Mouse (Mus musculus) limb, embryonic 12.5 days (tissue): ENCODE data around the gene Rhbdl1. TPM values are rescaled to one million over a fixed set of nuclear protein-coding genes. Genes with fewer than 3 reads are reported as not detected.

Source experiments
- ATAC-seq: fragments of 200-750 bp; cut with Nextera tagmentation; 2 replicates; pipeline ENCODE4 v1.8.0; 2017; ENCODE audit warnings: low read depth, moderate TSS enrichment; ENCODE audit not compliant: insufficient number of reproducible peaks, insufficient read depth, low FRiP score, low TSS enrichment
- H3K27ac ChIP-seq: fragments of 300-500 bp; sonication (generic); 2 replicates; pipeline ENCODE4 v1.5.1; 2016; ENCODE audit warnings: mild to moderate bottlenecking, moderate library complexity
- H3K27me3 ChIP-seq: fragments of 300-500 bp; sonication (generic); 2 replicates; pipeline ENCODE4 v1.6.1; 2016; ENCODE audit warnings: mild to moderate bottlenecking, moderate library complexity
- H3K36me3 ChIP-seq: fragments of 300-500 bp; sonication (generic); 2 replicates; pipeline ENCODE4 v1.6.1; 2016; ENCODE audit warnings: mild to moderate bottlenecking, moderate library complexity
- H3K4me1 ChIP-seq: fragments of 300-500 bp; sonication (generic); replicated peaks from 2 replicates; pipeline ENCODE4 v1.6.1; 2016
- H3K4me2 ChIP-seq: fragments of 300-500 bp; sonication (generic); 2 replicates; pipeline ENCODE4 v1.6.1; 2016; ENCODE audit warnings: mild to moderate bottlenecking, moderate library complexity
- H3K4me3 ChIP-seq: fragments of 300-500 bp; sonication (generic); replicated peaks from 2 replicates; pipeline ENCODE4 v1.5.1; 2016; ENCODE audit warnings: mild to moderate bottlenecking
- H3K9ac ChIP-seq: fragments of 300-500 bp; sonication (generic); replicated peaks from 2 replicates; pipeline ENCODE4 v1.6.1; 2016; ENCODE audit warnings: mild to moderate bottlenecking, moderate library complexity
- H3K9me3 ChIP-seq: fragments of 300-500 bp; sonication (generic); 2 replicates; pipeline ENCODE4 v1.6.1; 2016; ENCODE audit warnings: mild to moderate bottlenecking, moderate library complexity
- WGBS: fragments of 180-500 bp; shearing (Covaris S2); methylation state at CpG from one replicate; pipeline ENCODE4 v1.1.7; 2016; 5-methylcytosine and 5-hydroxymethylcytosine counted together
- microRNA-seq: library from miRNA; unstranded; fragments of <30 nt; microRNA quantifications from one replicate; pipeline ENCODE4, GENCODE M21; 2017
- polyA plus RNA-seq: library from polyadenylated mRNA; unstranded; fragments of >200 nt; fragmentation: Nextera tagmentation; extraction: Ambion mirVana; gene quantifications from 2 replicates; pipeline ENCODE4 v1.2.1, GENCODE M21; 2016

Gene Rhbdl1
- polyA plus RNA-seq, 1 experiment from 2014 or later: 1.4 TPM

DNA sequence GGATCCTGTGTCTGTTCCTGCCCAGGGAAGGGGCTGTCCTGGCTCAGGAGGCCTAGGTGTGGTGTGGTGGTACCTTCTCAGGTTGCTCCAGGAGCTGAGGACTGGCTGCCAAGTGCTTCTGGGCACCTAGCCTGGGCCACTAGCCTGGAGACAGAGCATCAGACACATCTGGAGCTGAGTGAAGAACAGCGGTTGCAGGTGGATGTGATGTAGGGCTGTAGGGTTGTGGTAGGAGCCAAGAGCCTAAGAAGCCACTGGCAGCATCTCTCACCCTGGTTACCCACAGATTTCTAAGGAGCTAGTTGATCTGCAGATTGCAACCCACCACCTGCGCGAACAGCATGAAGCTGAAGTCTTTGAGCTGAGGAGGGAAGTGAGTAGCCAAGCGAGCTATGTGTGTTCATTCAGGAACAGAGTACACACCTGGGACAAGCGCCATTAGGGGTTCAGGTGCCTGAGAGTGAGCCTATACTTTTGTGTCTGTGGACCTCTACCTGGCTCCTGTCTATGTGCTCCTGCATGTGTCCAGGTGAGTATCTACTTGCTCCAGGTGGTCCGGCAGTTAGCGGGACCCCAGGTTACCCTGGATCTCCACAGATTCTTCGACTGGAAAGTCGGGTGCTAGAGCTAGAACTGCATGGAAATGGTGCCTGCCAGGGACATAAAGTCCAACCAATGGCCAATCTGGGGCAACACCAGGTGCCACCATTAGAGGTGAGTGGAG lies 50.2 kb downstream of the Rhbdl1 start:
- no peak overlapping the region for H3K4me3 ChIP-seq

DNA sequence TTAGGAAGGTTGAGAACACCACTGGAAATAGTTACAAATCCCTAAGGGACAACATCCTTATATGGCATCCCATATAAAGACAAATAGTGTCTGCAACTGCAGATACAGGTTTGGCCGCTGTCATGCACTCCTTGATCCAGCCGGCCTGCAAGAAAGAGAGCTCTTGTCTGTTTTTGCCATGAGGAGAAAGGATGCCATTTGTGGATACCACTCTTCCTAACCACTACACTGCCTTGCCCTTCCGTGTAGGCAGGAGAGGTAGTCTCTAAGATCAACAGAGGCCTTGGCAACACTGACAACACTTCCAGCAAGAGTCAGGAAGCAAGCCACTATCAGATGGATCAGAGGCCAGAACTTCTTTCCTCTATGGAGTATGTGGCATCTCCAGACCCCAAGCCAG lies 50.8 kb downstream of the Rhbdl1 start, which contains the start of gene Ccdc78:
Ccdc78 (plus strand) TSS at position 301 of the 400 bp plus-strand sequence.
- 85% methylated on average over 3 of the region's 3 CpGs for WGBS
- H3K4me1 ChIP-seq: peaks cover 32% of the 10 kb centered on the region
- H3K36me3 ChIP-seq: peaks cover 63% of the 10 kb centered on the region
- H3K9ac ChIP-seq: peak within 1 kb of the TSS; percentile 78
- H3K27me3 ChIP-seq: no peaks in the 10 kb centered on the region
- H3K9me3 ChIP-seq: no peaks in the 10 kb centered on the region
- ATAC-seq: no peak
- H3K27ac ChIP-seq: peak within 1 kb of the TSS; percentile 95
- peak within 1 kb of the TSS; percentile 82 for H3K4me2 ChIP-seq
- H3K4me3 ChIP-seq: peak within 1 kb of the TSS; percentile 64

More for the DNA sequence above, 50.2 kb downstream of the Rhbdl1 start:
- Histone ChIP-seq H3K36me3 (peaks cover 56% of the 10 kb centered on the region), H3K27me3 (no peaks in the 10 kb centered on the region), H3K4me1 (peaks cover 36% of the 10 kb centered on the region), H3K9ac (no peak overlapping the region), H3K4me2 (no peak overlapping the region), H3K27ac (no peak overlapping the region), H3K9me3 (no peaks in the 10 kb centered on the region)
- no peak for ATAC-seq
- 87% methylated on average over 9 of the region's 9 CpGs for WGBS

DNA sequence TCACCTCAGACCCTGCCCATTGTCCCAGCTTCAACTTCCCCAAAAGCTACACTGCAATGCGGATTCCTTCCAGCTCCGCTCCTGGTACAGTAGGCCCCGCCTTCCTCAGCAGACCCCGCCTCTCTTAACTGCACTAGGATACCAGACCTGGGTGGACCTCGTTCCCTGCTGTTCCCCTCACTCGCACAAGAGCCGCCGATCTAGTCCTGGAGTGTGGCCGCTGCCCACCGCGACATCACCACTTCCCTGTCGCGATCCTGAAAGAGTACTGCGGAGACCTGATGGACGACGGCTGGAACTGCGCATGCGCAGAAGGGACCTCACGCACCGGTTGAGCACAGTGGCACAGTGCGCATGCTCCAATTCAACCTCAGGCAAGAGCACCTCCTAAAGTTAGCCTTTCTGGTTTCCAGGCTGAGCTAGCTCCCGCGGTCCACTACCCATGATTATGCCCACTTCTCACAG lies 51.8 kb downstream of the Rhbdl1 start, which contains the start of gene Haghl:
Haghl (minus strand) TSS at position 393 of the 465 bp plus-strand sequence.
- Histone ChIP-seq H3K27me3 (no peaks in the 10 kb centered on the region), H3K4me3 (peak within 1 kb of the TSS; percentile 64), H3K9me3 (no peaks in the 10 kb centered on the region), H3K4me2 (peak within 1 kb of the TSS; percentile 82), H3K27ac (peak within 1 kb of the TSS; percentile 95), H3K9ac (peak within 1 kb of the TSS; percentile 78), H3K36me3 (peaks cover 72% of the 10 kb centered on the region), H3K4me1 (peaks cover 24% of the 10 kb centered on the region)
- peak; percentile 82 for ATAC-seq
- WGBS: under 1% methylated on average over 23 of the region's 23 CpGs

Small RNA genes within 50 kb of the gene (microRNA-seq; reads per million reads assigned to microRNA genes)
- 1.4 reads per million for gene Mir3082

Other genes with a start within 250 kb of the Rhbdl1 start
- 0.74 and 1.3 TPM in 2 replicates for gene Gng13, start 120.1 kb downstream of the Rhbdl1 start, polyA plus RNA-seq
- gene Chtf18, start 109.9 kb downstream of the Rhbdl1 start, polyA plus RNA-seq: 48.3 and 49.5 TPM in 2 replicates
- 21.6 and 22.4 TPM in 2 replicates for gene Rpusd1, start 109.6 kb downstream of the Rhbdl1 start, polyA plus RNA-seq
- not detected in 2 replicates for gene Mslnl, start 101.3 kb downstream of the Rhbdl1 start, polyA plus RNA-seq
- 0.44 TPM in 1 of 2 replicates, not detected in the other for gene Msln, start 82.9 kb downstream of the Rhbdl1 start, polyA plus RNA-seq
- 24.9 TPM in 2 replicates for gene Narfl, start 63.5 kb downstream of the Rhbdl1 start, polyA plus RNA-seq
- 89.8 and 97.7 TPM in 2 replicates for gene Haghl, start 51.6 kb downstream of the Rhbdl1 start, polyA plus RNA-seq
- 0.13 and 0.39 TPM in 2 replicates for gene Ccdc78, start 50.7 kb downstream of the Rhbdl1 start, polyA plus RNA-seq
- gene Fam173a, start 44.4 kb downstream of the Rhbdl1 start, polyA plus RNA-seq: 68.3 and 71.7 TPM in 2 replicates
- gene AC134908.4, start 41.6 kb downstream of the Rhbdl1 start, polyA plus RNA-seq: 0.49 TPM in 1 of 2 replicates, not detected in the other
- gene Metrn, start 40.2 kb downstream of the Rhbdl1 start, polyA plus RNA-seq: 50.5 and 52.1 TPM in 2 replicates
- gene Fbxl16, start 28.2 kb downstream of the Rhbdl1 start, polyA plus RNA-seq: 2.2 and 2.4 TPM in 2 replicates
- 28.4 and 30.9 TPM in 2 replicates for gene Wdr24, start 13.7 kb downstream of the Rhbdl1 start, polyA plus RNA-seq
- gene Jmjd8, start 8.4 kb downstream of the Rhbdl1 start, polyA plus RNA-seq: 56.4 and 63.4 TPM in 2 replicates
- 313 TPM in 2 replicates for gene Stub1, start 3.9 kb downstream of the Rhbdl1 start, polyA plus RNA-seq
- 1.6 and 2.0 TPM in 2 replicates for gene Gm20683, start 4.5 kb upstream of the Rhbdl1 start, polyA plus RNA-seq
- gene Rhot2, start 7.6 kb upstream of the Rhbdl1 start, polyA plus RNA-seq: 23.6 and 26.9 TPM in 2 replicates
- 37.3 and 45.5 TPM in 2 replicates for gene Wdr90, start 24.2 kb upstream of the Rhbdl1 start, polyA plus RNA-seq
- 8.5 and 9.9 TPM in 2 replicates for gene Mcrip2, start 31.5 kb upstream of the Rhbdl1 start, polyA plus RNA-seq
- 56.1 and 60.1 TPM in 2 replicates for gene Mettl26, start 37.8 kb upstream of the Rhbdl1 start, polyA plus RNA-seq
- gene Wfikkn1, start 43.6 kb upstream of the Rhbdl1 start, polyA plus RNA-seq: 0.45 and 0.54 TPM in 2 replicates
- gene Rab40c, start 82.4 kb upstream of the Rhbdl1 start, polyA plus RNA-seq: 35.7 and 39.1 TPM in 2 replicates
- gene Pigq, start 107.6 kb upstream of the Rhbdl1 start, polyA plus RNA-seq: 47.3 and 52.4 TPM in 2 replicates
- gene Nhlrc4, start 107.7 kb upstream of the Rhbdl1 start, polyA plus RNA-seq: 0.13 and 0.74 TPM in 2 replicates
- gene A930017K11Rik, start 115.3 kb upstream of the Rhbdl1 start, polyA plus RNA-seq: 0.10 and 0.27 TPM in 2 replicates
- 32.8 and 33.9 TPM in 2 replicates for gene Capn15, start 148.5 kb upstream of the Rhbdl1 start, polyA plus RNA-seq
- 25.0 and 26.9 TPM in 2 replicates for gene Rab11fip3, start 232.3 kb upstream of the Rhbdl1 start, polyA plus RNA-seq